In genomic region chr5:143711326-143711725, GRCm38 (mm10) we compare ENCODE assay signal across 9 mouse cellular contexts. TPM values are rescaled to one million over a fixed set of nuclear protein-coding genes. Genes with fewer than 3 reads are reported as not detected.
A peak's percentile ranks its signal among the peaks of the same experiment; 100 is the strongest.
DNase-seq lines count a peak whose midpoint lies in the region; ATAC-seq and TF ChIP-seq lines count a peak whose summit lies in the region.
"Had no signal": no experiment of that assay in that cellular context is flagged by ENCODE, and none has a peak within 500 bp of the region (broad histone marks: within the 10 kb centered on the region; RNA-seq: fewer than 3 reads in every experiment).

No protein-coding gene starts in this region.

- H3K27me3 ChIP-seq in Patski: no peaks in the 10 kb centered on the region
- no peaks in the 10 kb centered on the region for H3K27me3 ChIP-seq in forebrain, embryonic 14.5 days (replicated peaks; ENCODE audit: control insufficient read depth, insufficient read depth, low read length)
- no peaks in the 10 kb centered on the region for H3K27me3 ChIP-seq in hindbrain, embryonic 13.5 days
- H3K27me3 ChIP-seq: megakaryocyte, embryonic 14.5 days had no signal

- CTCF ChIA-PET in Patski (lab: Charles Lee): interaction anchor here (0.5 to 11.9 kb wide), 17 partner anchors 9 to 152 kb away, joined by 3 to 86 read pairs (median 3); partner anchors contain the start of gene Usp42

- in situ Hi-C loops in Patski (cut with MboI; ENCODE audit: low pct_unique_long_range_greater_than_20kb): no loop called here

- no peak overlapping the region for H3K9ac ChIP-seq in forebrain, embryonic 14.5 days (ENCODE audit: low read length)
- no peak overlapping the region for H3K9ac ChIP-seq in hindbrain, embryonic 13.5 days

- peak; percentile 47 for ATAC-seq in Patski
- ATAC-seq in forebrain, embryonic 14.5 days: peak; percentile 72; the same call in 1 of the 2 replicates
- peak; percentile 75; the same call in 1 of the 2 replicates for ATAC-seq in hindbrain, embryonic 13.5 days (ENCODE audit: low FRiP score)

- no peak for TF ChIP-seq CTCF in Patski (IDR thresholded peaks at IDR 0.05)

- no peak overlapping the region for H3K4me3 ChIP-seq in forebrain, embryonic 14.5 days (ENCODE audit: low read depth, low read length)
- no peak overlapping the region for H3K4me3 ChIP-seq in hindbrain, embryonic 13.5 days
- H3K4me3 ChIP-seq: megakaryocyte, embryonic 14.5 days had no signal

- H3K27ac ChIP-seq in forebrain, embryonic 14.5 days (ENCODE audit: low read depth, low read length): no peak overlapping the region
- no peak overlapping the region for H3K27ac ChIP-seq in hindbrain, embryonic 13.5 days

- 11% methylated on average over 7 of the region's 7 CpGs for WGBS in forebrain, embryonic 14.5 days
- 14% methylated on average over 7 of the region's 7 CpGs for WGBS in hindbrain, embryonic 13.5 days

- H3K4me1 ChIP-seq in forebrain, embryonic 14.5 days (ENCODE audit: control insufficient read depth, insufficient read depth, low read length): no peaks in the 10 kb centered on the region
- H3K4me1 ChIP-seq in hindbrain, embryonic 13.5 days (replicated peaks): no peaks in the 10 kb centered on the region

- DNase-seq in Patski (ENCODE audit: low read depth, low spot score): peak; percentile 24
- peak; percentile 52 to 69 for DNase-seq in cerebellum, adult 18-20 months
- DNase-seq in forebrain, embryonic 14.5 days (ENCODE audit: low spot score): peak; percentile 82
- DNase-seq in layer of hippocampus, postnatal 36 days: peak; percentile 49 to 58
- peak; percentile 77 for DNase-seq in lung, postnatal 14 days
- DNase-seq in retina, postnatal 7 days (ENCODE audit: low read depth, low spot score): peak; percentile 68
- DNase-seq in yolk sac, embryonic 10.5 days (ENCODE audit: low spot score): peak; percentile 48

- POLR2A ChIA-PET in Patski (lab: Charles Lee): interaction anchor here (0.9 kb wide), 1 partner anchor 143 kb away, joined by 4 read pairs; no protein-coding TSS in a partner anchor

- no peak overlapping the region for H3K4me2 ChIP-seq in forebrain, embryonic 14.5 days (ENCODE audit: low read length)
- H3K4me2 ChIP-seq in hindbrain, embryonic 13.5 days: no peak overlapping the region

- H3K36me3 ChIP-seq in forebrain, embryonic 14.5 days (ENCODE audit: control insufficient read depth, insufficient read depth, low read length): peaks cover 91% of the 10 kb centered on the region
- peaks cover 88% of the 10 kb centered on the region for H3K36me3 ChIP-seq in hindbrain, embryonic 13.5 days

- no peaks in the 10 kb centered on the region for H3K9me3 ChIP-seq in forebrain, embryonic 14.5 days (replicated peaks; ENCODE audit: control insufficient read depth, low read length)
- no peaks in the 10 kb centered on the region for H3K9me3 ChIP-seq in hindbrain, embryonic 13.5 days
- H3K9me3 ChIP-seq: megakaryocyte, embryonic 14.5 days had no signal

RNA-seq across cellular contexts. Expression of gene Usp42, which starts 20.8 kb away (rescaled TPM):
- 16.8 TPM for polyA plus RNA-seq in Patski (2021)
- polyA plus RNA-seq in forebrain, embryonic 14.5 days (2014; fragmentation: Nextera tagmentation; extraction: Ambion mirVana): 21.7 and 29.1 TPM in 2 replicates
- polyA plus RNA-seq in hindbrain, embryonic 13.5 days (2015; fragmentation: Nextera tagmentation; extraction: Ambion mirVana): 28.6 and 29.3 TPM in 2 replicates
- 10 to 100 TPM; 20.4 to 21.4 TPM for total RNA-seq in layer of hippocampus, postnatal 36 days (2021)

Comparison
In these comparisons a context has a peak if more than half of its experiments do, and no peak if none do; other contexts are left out.
1. DNase-seq: peak in every context shown above with its lines; median percentile 82 in forebrain, embryonic 14.5 days; 77 in lung, postnatal 14 days; 68 in retina, postnatal 7 days; 60 in cerebellum, adult 18-20 months; 54 in layer of hippocampus, postnatal 36 days; 48 in yolk sac, embryonic 10.5 days; 24 in Patski.